Mouse (Mus musculus) midbrain, embryonic 13.5 days (tissue): ENCODE measurements around the gene Eed. TPM values are rescaled to one million over a fixed set of nuclear protein-coding genes. Genes with fewer than 3 reads are reported as not detected.

Experiments used
- polyA plus RNA-seq: library from polyadenylated mRNA; unstranded; fragments of >200 nt; fragmentation: Nextera tagmentation; extraction: Ambion mirVana; gene quantifications from 2 replicates; pipeline ENCODE4 v1.2.1, GENCODE M21; 2015

The Eed gene
- polyA plus RNA-seq, 1 experiment from 2014 or later, result 42.4 TPM

Other genes starting within 250 kb of the Eed start
- gene Ccdc81, start 77.4 kb downstream of the Eed start, polyA plus RNA-seq, result 0.49 and 0.93 TPM in 2 replicates
- 147 and 150 TPM in 2 replicates for gene Hikeshi, start 39.8 kb downstream of the Eed start, polyA plus RNA-seq
- gene Picalm, start 149.2 kb upstream of the Eed start, polyA plus RNA-seq, result 39.8 and 46.1 TPM in 2 replicates